Mouse (Mus musculus) right cerebral cortex, adult 18-20 months (tissue): ENCODE data around the gene Bola1.
"Not testable (repeated sequence)": the region's sequence is repeated elsewhere in the genome, so short reads cannot be mapped to it uniquely, and the experiment has no call there.

Experiments
- DNase-seq: peaks from one replicate; pipeline ENCODE4 v3.0.0; 2022; ENCODE audit warnings: mixed read lengths

Gene Bola1

DNA sequence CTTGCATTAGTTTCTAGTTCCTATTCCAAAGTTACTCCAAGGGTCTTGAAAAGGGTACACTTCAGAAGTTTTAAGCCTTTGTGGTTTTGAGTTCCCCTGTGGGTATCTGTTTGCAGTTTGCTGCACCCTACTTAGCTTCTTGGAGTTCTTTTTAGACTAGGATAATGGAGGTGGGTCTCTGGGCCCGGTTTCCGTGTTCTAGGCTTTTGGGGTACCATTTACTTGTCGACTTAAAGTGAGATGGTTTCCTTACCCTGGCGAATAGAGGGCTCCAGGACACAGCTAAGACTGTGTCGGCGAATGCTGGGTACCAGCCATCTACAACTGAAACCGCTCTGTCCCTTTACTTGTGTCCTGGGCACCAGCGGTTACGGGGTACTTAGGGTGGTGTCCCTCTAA lies 2.1 kb upstream of the Bola1 start:
- no peak for DNase-seq

DNA sequence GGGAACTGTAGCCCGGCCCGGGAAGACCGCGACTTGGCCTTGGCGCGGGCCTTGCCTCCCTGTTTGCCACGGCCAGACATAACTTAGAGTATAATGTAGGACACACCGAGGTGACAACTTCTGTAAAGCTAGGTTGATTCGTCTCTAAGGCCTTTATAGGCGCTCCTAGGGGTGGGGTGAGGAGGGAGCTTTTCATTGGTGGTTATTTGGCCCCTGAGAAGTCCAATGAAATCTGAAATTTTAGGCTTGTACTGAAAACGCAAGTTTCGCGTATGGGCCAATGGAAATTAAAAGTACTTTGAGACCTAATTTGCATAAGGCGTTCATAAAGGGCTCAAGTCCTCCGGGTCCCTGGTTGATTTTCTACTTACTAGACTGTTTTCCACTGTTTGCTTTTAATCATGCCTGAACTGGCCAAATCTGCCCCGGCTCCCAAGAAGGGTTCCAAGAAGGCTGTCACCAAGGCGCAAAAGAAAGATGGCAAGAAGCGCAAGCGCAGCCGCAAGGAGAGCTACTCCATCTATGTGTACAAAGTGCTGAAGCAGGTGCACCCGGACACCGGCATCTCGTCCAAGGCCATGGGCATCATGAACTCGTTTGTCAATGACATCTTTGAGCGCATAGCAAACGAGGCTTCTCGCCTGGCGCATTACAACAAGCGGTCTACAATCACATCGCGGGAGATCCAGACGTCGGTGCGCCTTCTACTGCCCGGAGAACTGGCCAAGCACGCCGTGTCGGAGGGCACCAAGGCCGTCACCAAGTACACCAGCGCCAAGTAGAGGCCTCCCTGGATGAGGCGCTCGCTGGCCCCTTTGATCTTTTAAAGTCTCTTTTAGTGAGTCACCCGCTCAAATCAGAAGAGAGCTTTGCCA lies 1.5 kb upstream of the Bola1 start, which contains the start of the genes Hist2h2ac and Hist2h2be:
TSS of gene Hist2h2ac (minus strand) at position 116 of the 875 bp plus-strand sequence.
TSS of gene Hist2h2be (plus strand) at position 355 of the 875 bp plus-strand sequence.
- peak; percentile 90 for DNase-seq

DNA sequence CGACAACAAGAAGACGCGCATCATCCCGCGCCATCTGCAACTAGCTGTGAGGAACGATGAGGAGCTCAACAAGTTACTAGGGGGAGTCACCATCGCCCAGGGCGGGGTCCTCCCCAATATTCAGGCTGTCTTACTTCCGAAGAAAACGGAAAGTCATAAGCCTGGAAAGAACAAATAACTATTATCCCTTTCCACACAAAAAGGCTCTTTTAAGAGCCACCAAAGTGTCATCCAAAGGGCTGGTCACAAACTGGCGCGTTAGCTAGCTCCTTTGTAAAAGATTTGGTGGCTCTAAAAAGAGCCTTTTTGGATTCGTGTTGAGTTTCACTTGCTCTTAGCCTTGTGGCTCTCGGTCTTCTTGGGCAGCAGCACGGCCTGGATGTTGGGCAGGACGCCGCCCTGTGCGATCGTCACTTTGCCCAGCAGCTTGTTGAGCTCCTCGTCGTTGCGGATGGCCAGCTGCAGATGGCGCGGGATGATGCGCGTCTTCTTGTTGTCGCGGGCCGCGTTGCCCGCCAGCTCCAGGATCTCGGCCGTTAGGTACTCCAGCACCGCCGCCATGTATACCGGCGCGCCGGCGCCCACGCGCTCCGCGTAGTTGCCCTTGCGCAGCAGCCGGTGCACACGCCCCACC lies 739 bp upstream of the Bola1 start:
- not testable (repeated sequence) for DNase-seq

DNA sequence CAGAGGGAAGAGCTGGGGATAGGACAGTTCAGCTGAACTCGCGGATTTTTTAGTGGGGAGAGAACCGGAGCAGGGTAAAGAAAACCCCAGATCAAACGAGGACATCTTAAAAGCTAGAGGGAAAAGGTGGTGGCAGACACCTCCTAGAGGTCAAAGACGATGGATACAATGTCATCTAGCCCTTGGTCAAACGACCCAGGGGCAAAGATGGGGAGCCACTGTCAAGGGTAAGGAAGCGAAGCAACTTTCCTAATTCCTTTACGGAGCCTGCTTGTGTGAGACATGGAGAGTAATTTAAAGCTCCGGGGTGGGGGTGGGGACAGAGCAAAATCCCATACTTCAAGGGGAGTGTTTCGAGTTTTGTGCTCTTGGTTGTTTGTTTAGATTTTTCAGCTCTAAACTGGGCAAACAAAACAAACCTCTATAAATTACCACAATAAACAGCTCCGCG lies 293 bp downstream of the Bola1 start:
- DNase-seq: no peak

DNA sequence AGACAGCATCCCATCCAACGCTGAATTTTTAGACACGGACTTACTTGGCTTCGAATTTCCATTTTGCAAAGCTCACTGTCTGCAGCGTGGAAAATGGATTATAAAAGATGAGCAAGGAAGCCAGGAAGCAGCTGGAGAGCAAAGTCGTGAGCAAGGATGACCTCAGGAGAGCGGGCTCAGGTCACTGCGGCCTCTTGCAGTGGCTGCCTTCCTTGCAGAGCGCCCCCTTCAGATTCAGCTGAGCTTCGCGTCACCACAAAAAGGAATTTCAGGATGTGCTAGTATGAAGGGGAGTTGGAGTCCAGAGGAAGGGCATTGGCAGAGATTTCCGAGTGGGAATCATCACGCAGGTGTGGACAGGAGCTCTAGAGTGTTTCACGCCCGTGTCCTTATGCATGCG lies 10.3 kb downstream of the Bola1 start:
- no peak for DNase-seq

DNA sequence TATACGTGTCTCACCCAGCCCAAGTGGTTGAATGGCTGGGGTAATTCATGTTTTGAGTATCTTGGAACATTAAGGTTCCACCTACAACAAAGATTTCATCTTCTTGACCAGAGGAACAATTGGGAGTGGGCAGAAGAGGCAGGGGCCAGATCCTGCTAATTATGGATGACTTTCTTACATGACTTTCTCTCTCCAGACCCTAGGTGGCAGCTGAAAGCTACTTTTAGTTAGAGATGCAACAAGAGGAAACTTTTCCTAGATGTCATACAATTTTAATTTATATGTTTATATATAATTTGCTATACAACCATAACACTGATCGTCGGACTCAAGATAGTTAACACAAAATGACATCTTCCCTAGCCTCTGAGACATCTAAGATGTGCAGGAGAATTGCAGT lies 11.7 kb downstream of the Bola1 start:
- no peak for DNase-seq

DNA sequence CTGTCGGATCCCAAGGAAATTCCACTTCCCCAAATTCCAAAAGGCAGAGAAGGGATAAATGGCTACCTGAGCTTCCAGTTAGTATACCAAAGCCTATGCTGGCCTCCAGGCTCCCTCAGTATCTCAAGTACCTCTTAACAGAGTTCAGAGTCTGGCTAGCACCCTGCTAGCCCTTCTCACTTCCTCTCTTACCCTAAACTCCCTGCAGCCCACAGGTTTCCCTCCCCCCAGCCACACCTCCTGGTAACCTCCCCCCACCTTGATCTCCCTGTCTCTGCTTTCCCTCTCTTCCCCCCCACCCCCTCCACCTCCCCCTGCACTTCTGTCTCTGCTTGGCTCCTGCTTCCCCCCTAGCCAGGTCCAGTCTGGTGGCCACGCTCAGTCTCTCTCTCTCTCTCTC lies 19.8 kb downstream of the Bola1 start:
- no peak for DNase-seq

DNA sequence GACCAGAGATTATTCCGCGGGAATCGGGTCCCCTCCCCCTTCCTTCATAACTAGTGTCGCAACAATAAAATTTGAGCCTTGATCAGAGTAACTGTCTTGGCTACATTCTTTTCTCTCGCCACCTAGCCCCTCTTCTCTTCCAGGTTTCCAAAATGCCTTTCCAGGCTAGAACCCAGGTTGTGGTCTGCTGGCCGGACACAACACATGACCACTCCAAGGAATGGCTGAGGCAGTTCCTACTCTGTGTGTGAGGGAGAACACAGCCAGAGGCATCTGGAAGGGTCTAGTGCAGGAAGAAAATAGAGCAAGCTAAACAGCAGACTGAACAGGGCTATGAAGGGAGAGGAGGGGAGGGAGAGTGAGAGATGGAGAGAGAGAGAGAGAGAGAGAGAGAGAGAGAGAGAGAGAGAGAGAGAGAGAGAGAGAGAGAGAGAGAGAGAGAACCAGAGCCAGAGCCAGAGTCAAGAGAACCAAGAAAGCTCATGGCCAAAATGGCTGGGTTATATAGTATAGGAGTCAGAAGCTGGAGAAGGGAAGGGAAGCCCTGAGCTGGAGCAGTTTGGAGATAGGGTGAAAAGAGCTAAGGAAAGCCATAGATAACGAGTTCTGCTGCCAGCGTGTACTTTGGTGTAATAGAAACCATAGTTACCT lies 20.8 kb downstream of the Bola1 start:
- not testable (repeated sequence) for DNase-seq

DNA sequence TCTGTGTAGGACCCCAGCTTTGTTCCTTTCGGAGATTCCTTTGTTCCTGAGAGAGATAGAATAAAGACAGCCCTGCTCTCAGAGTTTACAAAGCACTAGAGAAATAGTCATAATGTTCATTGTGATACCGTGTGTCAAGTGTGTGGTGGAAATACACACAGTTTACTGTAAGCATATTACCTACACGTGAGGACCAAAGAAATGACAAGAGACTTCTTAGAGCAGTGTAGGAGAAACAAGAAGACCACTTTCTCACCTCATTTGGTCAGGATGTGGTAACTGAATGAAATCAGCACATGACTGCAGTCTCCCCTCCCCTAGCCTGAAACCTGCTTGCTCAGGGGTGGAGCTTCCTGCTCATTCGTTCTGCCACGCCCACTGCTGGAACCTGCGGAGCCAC lies 21.3 kb downstream of the Bola1 start:
- no peak for DNase-seq

DNA sequence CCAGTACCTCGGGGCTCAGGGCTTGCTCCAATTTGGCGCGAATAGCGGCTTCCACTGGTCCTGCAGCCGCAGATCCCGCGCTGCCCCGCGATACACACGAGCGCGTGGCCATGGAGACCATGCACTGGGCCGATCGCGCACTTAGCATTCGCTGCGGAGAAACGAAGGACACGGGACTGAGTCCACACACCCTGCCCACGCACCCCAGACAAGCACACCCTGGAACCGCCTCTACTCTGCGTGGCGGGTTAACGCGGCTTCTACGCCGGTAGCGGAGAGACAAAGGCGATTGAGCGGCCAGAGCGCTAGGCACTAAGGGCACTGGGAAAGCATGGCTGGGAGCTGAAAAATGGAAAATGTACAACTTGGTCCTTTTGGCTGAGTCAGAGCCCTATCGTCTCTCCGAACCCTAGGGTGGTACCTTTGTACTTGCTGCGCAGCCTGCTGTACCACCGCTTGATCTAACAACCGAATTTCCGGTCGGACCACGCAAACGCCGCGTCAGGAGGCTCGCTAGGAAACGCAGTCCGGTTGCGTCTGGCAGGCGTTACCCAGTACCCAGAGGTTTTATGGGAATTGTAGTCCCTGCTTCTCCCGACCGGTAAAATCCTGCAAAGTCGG lies 22.3 kb downstream of the Bola1 start:
- peak; percentile 95 for DNase-seq

DNA sequence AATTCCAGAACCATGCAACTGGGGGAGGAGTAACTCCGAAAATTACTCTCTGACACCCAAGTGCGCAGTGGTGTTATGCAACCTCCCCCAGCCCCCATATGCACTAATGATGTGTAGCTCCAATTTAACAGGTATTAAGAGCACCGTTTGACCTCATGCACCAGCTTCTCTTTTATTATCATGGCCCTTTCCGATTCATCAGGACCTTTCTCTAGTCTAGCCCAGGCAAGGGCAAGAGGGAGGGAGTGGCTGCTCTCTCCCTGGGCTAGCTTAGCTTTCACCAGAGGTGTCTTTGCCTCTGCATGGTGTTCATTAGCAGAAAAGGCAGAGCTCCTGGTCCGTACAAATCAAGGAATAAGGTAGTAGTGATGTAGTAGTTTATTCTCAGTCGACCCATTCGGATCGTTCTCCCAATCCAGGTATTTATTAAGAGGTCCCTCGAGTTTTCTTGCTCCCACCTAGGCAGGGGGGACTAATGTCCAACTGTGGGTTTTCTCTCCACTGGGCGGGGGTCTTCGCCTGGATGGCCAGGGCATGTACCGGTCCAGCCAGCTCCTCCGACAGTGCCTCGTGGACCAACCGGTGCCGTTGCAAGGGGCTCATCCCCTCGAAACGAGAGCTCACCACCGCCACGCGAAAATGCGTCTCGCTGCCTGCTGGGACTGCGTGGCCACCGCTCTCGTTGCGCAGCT lies 22.9 kb downstream of the Bola1 start:
- DNase-seq: no peak

DNA sequence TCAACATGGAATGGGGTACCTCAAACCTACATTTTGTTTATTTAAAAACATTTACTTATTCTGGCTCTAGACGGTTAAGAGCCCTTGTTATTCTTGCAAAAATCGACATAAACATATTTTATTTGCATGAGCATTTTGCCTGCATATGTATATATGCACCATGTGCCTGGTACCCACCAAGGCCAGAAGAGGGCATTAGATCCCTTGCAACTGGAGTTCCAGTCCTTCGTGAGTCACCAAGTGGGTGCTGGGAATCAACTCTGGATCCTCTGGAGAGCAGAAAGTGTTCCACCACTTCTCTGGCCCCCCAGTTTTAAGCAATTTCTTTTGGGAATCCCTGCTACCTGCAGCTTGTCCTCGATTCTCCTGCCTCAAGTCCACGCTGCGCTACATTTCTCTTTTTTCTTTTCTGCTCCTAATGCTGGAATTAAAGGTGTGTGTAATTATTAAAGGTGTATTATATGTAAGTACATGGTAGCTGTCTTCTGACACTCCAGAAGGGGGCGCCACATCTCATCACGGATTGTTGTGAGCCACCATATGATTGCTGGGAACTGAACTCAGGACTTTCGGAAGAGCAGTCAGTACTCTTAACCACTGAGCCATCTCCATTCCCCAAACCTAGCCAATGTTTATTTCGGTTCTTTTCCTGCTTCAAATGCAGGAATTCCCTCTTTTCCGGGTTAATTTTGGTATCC lies 23.7 kb downstream of the Bola1 start:
- DNase-seq: no peak

DNA sequence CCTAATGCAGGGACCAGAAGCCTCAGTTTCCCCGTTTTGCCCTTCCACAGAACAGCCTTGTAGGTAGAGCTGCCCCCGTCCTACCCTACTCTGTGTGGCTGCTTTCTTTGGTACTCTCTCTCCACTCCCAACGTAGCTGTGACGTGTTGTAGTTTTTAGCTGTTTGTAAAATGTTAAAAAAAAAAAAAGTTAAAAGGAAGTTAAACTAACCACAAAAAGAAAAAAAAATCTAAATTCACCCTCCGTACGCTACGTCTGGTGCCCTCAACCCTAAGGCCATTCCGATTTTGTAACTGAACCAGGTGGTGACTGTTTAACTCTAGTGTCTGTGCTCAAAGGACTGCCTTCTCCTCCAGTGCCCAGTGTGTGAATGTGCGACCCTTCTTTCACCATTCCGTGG lies 24.5 kb downstream of the Bola1 start:
- DNase-seq: no peak

DNA sequence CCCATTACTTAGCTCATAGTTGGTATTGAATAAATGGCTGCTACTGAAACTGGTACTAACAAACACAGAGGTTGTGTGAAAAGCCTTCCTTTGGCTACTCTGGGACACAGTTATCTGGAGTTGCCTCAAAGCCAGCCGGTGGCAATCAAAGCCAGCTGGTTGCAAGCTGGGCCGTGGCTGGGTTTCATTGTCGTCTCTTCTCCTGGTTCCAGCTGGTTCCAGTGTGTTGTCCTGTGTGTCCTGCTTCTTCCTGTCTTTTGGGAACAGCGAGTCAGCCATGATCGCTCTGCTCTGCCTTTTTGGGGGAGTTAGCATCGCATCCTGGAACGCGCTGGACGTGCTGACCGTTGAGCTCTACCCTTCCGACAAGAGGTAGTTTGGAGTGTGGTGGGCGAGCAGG lies 26.5 kb downstream of the Bola1 start:
- DNase-seq: no peak

DNA sequence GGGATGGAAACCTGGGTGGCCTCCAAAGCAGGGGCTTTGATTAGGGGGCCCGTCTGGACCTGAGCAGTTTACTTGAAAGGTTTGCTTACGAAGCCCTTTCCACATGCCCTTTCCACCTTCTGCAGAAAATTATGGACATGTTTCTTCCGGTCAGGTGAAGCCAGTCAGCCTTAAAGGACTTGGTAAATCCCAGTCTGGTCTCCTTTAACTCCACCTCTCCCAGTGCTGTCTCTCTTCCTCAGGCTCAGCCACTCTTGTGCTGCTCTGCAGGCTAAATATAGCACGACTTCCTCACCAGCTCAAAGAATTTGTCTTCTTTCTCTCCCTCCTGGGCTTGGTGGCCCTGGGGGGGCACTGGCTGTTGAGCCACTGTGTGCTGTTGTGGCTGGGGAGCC lies 37.1 kb downstream of the Bola1 start:
- DNase-seq: peak; percentile 61

DNA sequence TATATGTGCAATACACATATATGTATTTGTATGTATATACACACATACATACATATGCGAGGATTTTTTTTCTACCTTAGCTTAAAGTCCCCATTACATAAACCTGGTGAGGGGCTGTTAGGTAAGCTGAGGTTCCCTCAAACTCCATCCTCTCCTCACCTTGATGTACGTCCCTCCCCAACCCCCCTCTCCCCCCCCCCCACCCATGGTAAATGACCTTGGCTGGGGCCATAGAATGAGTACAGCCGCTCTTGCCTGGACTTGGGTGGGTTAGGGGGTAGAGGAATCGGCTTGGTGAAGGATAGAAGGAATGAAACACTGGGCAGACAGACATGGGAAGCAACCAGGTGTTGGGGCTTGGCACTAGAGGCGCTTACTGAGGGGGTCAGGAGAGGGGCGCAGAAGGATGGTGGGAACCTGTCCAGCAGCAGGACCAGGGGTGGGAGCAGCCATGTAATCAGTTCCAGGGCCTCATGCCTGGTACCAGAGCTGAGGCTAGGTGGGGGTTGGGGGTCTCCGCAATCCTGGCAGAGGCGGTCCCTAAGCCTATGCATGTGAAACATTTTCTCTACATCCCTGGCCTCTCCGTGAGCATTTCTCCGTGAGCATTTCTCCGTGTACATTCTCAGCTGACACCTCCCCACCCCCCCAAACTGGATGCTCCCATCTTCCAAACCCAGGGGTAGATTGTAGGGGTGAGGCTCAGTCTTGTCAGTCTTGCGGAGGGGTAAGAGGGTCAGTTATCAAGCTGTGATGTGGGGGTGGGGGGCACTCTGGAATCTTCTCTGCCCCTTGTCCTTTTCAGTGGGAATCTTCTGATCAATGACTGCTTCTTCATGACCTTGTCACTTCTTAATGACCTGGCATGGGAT lies 37.8 kb downstream of the Bola1 start:
- DNase-seq: peak; percentile 49

DNA sequence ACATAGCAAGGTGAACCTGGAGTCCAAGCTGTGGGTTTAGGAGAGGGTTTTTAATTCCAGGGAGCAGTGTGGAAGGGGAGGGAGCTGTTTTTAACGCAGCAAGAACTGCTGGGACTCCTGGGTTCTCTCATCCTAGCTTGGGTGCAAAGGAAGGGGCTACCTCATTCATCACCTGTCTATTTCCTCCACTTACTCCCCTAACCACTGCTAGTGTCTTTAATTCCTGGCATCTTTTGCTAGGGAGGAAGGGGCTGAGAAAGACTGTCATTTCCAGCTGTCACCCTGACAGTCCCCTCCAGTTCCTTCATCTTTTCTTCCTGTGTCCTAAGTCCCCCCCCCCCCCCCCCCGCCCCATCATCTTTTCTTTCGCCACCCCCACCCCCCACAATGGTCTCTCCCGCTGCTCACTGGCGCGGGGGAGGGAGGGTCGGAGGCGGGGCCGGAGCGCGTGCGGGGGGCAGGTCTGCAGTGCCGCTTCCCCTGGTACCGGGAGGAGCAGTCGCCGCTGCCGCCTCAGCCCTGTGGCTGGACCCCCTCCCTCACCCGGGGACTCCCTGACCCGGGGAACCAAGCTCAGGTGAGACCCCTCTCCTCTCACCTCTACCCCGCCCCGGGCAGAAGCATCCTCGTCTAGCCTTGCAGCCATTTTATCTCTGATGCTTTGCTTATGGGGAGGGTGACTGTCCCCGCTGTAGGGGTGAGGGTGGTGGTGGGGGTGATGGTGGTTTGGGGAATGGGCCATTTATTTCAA lies 38.6 kb downstream of the Bola1 start, which contains the start of gene Sv2a:
TSS of gene Sv2a (plus strand) at position 425 of the 751 bp plus-strand sequence.
- peak; percentile 79 for DNase-seq

DNA sequence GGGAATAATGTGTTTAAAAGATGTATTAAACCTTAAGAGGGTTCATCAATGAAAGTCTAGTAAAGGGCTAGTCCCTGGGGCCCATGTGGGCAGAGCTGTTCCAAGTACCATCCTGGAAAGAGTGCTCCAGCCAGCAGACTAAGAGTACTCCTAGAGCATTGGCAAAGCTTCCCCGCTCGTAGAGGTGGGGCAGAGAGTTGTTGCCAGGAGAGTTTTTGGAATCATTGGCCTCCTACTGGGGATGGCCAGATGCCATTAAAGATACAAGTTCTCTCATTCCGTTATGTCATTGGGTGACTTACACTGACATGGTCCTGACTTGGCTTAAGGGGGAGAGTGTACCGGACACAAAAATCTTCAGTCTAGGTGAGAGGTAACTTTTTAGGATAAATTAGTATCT lies 40.0 kb downstream of the Bola1 start:
- no peak for DNase-seq

DNA sequence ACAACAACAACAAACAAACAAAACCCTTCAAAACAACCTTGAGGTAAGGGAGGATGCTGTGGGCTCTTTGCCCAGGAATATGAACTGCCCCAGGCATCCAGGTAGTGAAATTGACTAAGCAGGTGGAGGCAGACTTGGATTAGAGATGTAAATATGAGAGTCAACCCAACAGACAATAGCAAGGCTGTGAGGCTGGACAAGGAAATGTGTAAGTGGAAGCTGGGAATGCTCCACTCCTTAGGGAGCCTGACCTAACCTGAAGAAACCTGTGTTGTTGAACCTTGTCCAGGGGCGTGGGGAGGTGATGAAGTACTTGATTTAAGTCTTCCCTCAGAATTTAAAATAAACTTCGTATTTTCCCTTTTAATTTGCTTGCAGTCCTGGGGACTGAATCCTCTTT lies 40.6 kb downstream of the Bola1 start:
- DNase-seq: no peak

DNA sequence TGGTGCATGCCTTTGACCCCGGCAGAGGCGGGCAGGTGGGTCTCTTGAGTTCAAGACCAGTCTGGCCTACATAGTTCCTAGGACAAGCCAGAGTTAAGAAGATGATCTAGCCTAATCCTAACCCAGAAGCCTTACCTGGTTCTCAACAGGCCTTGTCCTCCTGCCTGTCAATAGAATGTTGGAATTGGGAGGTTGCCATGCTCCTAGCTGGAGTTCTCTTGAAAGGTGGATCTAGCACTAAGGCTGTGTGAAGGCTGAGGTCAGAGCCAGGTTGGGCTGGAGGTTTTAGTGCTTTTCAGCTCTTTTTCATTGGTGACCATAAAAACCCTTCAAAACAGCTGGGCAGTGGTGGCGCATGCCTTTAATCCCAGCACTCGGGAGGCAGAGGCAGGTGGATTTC lies 41.1 kb downstream of the Bola1 start:
- no peak for DNase-seq
